Mouse (Mus musculus): ENCODE measurements at regions not wholly inside any gene's neighbourhood (a gene's known extent, or its start where the extent isn't known, plus 50 kb on each side); places are given as distances from the start of the nearest gene placed in this dataset.

- Histone ChIP-seq H3K4me2 (replicated peaks; ENCODE audit: low read depth, low read length) (no peak overlapping the region), H3K36me3 (ENCODE audit: insufficient read depth, low read length) (no peaks in the 10 kb centered on the region), H3K27me3 (replicated peaks; ENCODE audit: insufficient read depth, low read length) (no peaks in the 10 kb centered on the region), H3K27ac (ENCODE audit: low read length) (no peak overlapping the region), H3K4me3 (ENCODE audit: low read depth, low read length) (no peak overlapping the region), H3K9ac (replicated peaks; ENCODE audit: low read depth) (no peak overlapping the region), H3K4me1 (ENCODE audit: insufficient read depth, low read depth, low read length) (no peaks in the 10 kb centered on the region), H3K9me3 (ENCODE audit: low read length) (no peaks in the 10 kb centered on the region)
- TF ChIP-seq EP300 (IDR thresholded peaks at IDR 0.05) (no peak), CTCF (IDR thresholded peaks at IDR 0.05) (no peak)
- DNase-seq (ENCODE audit: low spot score): no peak
- no peak for ATAC-seq
Observed at GRCm38 (mm10) chr3:124227701-124228100, 93.0 kb upstream of the Tram1l1 start.

GRCm38 (mm10) chr3:124240936-124241733, 79.5 kb upstream of the Tram1l1 start:
- ATAC-seq: no peak
- H3K27ac ChIP-seq (ENCODE audit: low read length): no peak overlapping the region
- WGBS: 72% methylated on average over 5 of the region's 5 CpGs

GRCm38 (mm10) chr3:124241734-124242006, 79.0 kb upstream of the Tram1l1 start:
- ATAC-seq (no peak), DNase-seq (ENCODE audit: low spot score) (no peak)
- H3K4me2 ChIP-seq (replicated peaks; ENCODE audit: low read depth, low read length): no peak overlapping the region
- H3K27ac ChIP-seq (ENCODE audit: low read length): no peak overlapping the region
- H3K9me3 ChIP-seq (ENCODE audit: low read length): no peaks in the 10 kb centered on the region
- WGBS: 91% methylated on average over 1 of the region's 1 CpGs
- H3K27me3 ChIP-seq (replicated peaks; ENCODE audit: insufficient read depth, low read length): no peaks in the 10 kb centered on the region
- no peaks in the 10 kb centered on the region for H3K4me1 ChIP-seq (ENCODE audit: insufficient read depth, low read depth, low read length)
- H3K4me3 ChIP-seq (ENCODE audit: low read depth, low read length): no peak overlapping the region
- H3K9ac ChIP-seq (replicated peaks; ENCODE audit: low read depth): no peak overlapping the region
- no peak for TF ChIP-seq EP300 (IDR thresholded peaks at IDR 0.05)
- no peaks in the 10 kb centered on the region for H3K36me3 ChIP-seq (ENCODE audit: insufficient read depth, low read length)

More at GRCm38 (mm10) chr3:124240936-124241733, 79.5 kb upstream of the Tram1l1 start:
- H3K9ac ChIP-seq (replicated peaks; ENCODE audit: low read depth): no peak overlapping the region
- H3K9me3 ChIP-seq (ENCODE audit: low read length): no peaks in the 10 kb centered on the region
- H3K27me3 ChIP-seq (replicated peaks; ENCODE audit: insufficient read depth, low read length): no peaks in the 10 kb centered on the region
- TF ChIP-seq CTCF (IDR thresholded peaks at IDR 0.05) (no peak), EP300 (IDR thresholded peaks at IDR 0.05) (no peak)
- H3K4me1 ChIP-seq (ENCODE audit: insufficient read depth, low read depth, low read length): no peaks in the 10 kb centered on the region
- H3K36me3 ChIP-seq (ENCODE audit: insufficient read depth, low read length): no peaks in the 10 kb centered on the region
- H3K4me3 ChIP-seq (ENCODE audit: low read depth, low read length): no peak overlapping the region
- DNase-seq (ENCODE audit: low spot score): no peak
- no peak overlapping the region for H3K4me2 ChIP-seq (replicated peaks; ENCODE audit: low read depth, low read length)

- no peaks in the 10 kb centered on the region for H3K27me3 ChIP-seq (replicated peaks; ENCODE audit: insufficient read depth, low read length)
- no peaks in the 10 kb centered on the region for H3K4me1 ChIP-seq (ENCODE audit: insufficient read depth, low read depth, low read length)
- ATAC-seq (no peak), DNase-seq (ENCODE audit: low spot score) (no peak)
- H3K27ac ChIP-seq (ENCODE audit: low read length): no peak overlapping the region
- TF ChIP-seq EP300 (IDR thresholded peaks at IDR 0.05): no peak
- no peak for TF ChIP-seq CTCF (IDR thresholded peaks at IDR 0.05)
- no peak overlapping the region for H3K4me2 ChIP-seq (replicated peaks; ENCODE audit: low read depth, low read length)
- H3K9me3 ChIP-seq (ENCODE audit: low read length): no peaks in the 10 kb centered on the region
- no peak overlapping the region for H3K9ac ChIP-seq (replicated peaks; ENCODE audit: low read depth)
- WGBS: 62% methylated on average over 3 of the region's 3 CpGs
- no peaks in the 10 kb centered on the region for H3K36me3 ChIP-seq (ENCODE audit: insufficient read depth, low read length)
- H3K4me3 ChIP-seq (ENCODE audit: low read depth, low read length): no peak overlapping the region
Observed at GRCm38 (mm10) chr3:124262150-124262549, 58.5 kb upstream of the Tram1l1 start.

- no peaks in the 10 kb centered on the region for H3K36me3 ChIP-seq (ENCODE audit: insufficient read depth, low read length)
- H3K4me3 ChIP-seq (ENCODE audit: low read depth, low read length): no peak overlapping the region
- DNase-seq (ENCODE audit: low spot score): no peak
- no peak overlapping the region for H3K4me2 ChIP-seq (replicated peaks; ENCODE audit: low read depth, low read length)
- no peaks in the 10 kb centered on the region for H3K27me3 ChIP-seq (replicated peaks; ENCODE audit: insufficient read depth, low read length)
- ATAC-seq: no peak
- 56% methylated on average over 5 of the region's 5 CpGs for WGBS
- TF ChIP-seq EP300 (IDR thresholded peaks at IDR 0.05): no peak
- no peak for TF ChIP-seq CTCF (IDR thresholded peaks at IDR 0.05)
- H3K9ac ChIP-seq (replicated peaks; ENCODE audit: low read depth): no peak overlapping the region
- H3K9me3 ChIP-seq (ENCODE audit: low read length): no peaks in the 10 kb centered on the region
- H3K27ac ChIP-seq (ENCODE audit: low read length): no peak overlapping the region
- no peaks in the 10 kb centered on the region for H3K4me1 ChIP-seq (ENCODE audit: insufficient read depth, low read depth, low read length)
Observed at GRCm38 (mm10) chr3:124266821-124267220, 53.8 kb upstream of the Tram1l1 start.

- no peaks in the 10 kb centered on the region for H3K36me3 ChIP-seq (ENCODE audit: insufficient read depth, low read length)
- no peak overlapping the region for H3K4me3 ChIP-seq (ENCODE audit: low read depth, low read length)
- H3K9ac ChIP-seq (replicated peaks; ENCODE audit: low read depth): no peak overlapping the region
- whole genome bisulfite sequencing: 71% methylated on average over 5 of the region's 5 CpGs
- H3K27ac ChIP-seq (ENCODE audit: low read length): no peak overlapping the region
- TF ChIP-seq CTCF (IDR thresholded peaks at IDR 0.05): no peak
- TF ChIP-seq EP300 (IDR thresholded peaks at IDR 0.05): no peak
- DNase-seq (ENCODE audit: low spot score) (no peak), ATAC-seq (no peak)
- H3K4me1 ChIP-seq (ENCODE audit: insufficient read depth, low read depth, low read length): no peaks in the 10 kb centered on the region
- no peaks in the 10 kb centered on the region for H3K27me3 ChIP-seq (replicated peaks; ENCODE audit: insufficient read depth, low read length)
- no peak overlapping the region for H3K4me2 ChIP-seq (replicated peaks; ENCODE audit: low read depth, low read length)
- no peaks in the 10 kb centered on the region for H3K9me3 ChIP-seq (ENCODE audit: low read length)
Observed at GRCm38 (mm10) chr3:124270506-124270905, 50.1 kb upstream of the Tram1l1 start.
